Mouse (Mus musculus) liver, embryonic 16.5 days (tissue): ENCODE measurements around the gene Phldb2. TPM values are rescaled to one million over a fixed set of nuclear protein-coding genes. Genes with fewer than 3 reads are reported as not detected.

Experiments
- ATAC-seq: fragments of 200-750 bp; cut with Nextera tagmentation; 2 replicates; pipeline ENCODE4 v1.8.0; 2017; ENCODE audit warnings: low read depth, mild to moderate bottlenecking, moderate number of reproducible peaks, moderate library complexity
- H3K27ac ChIP-seq: fragments of 300-500 bp; sonication (generic); 2 replicates; pipeline ENCODE4 v1.5.1; 2014; ENCODE audit warnings: mild to moderate bottlenecking, low read length
- H3K27me3 ChIP-seq: fragments of 300-500 bp; sonication (generic); 2 replicates; pipeline ENCODE4 v1.6.1; 2014; ENCODE audit warnings: low read depth, low read length, mixed read lengths; ENCODE audit not compliant: control insufficient read depth, insufficient read depth
- H3K36me3 ChIP-seq: fragments of 300-500 bp; sonication (generic); 2 replicates; pipeline ENCODE4 v1.6.1; 2014; ENCODE audit warnings: mild to moderate bottlenecking; ENCODE audit not compliant: control insufficient read depth, insufficient read depth
- H3K4me1 ChIP-seq: fragments of 300-500 bp; sonication (generic); 2 replicates; pipeline ENCODE4 v1.6.1; 2014; ENCODE audit warnings: low read depth, low read length, mixed read lengths; ENCODE audit not compliant: control insufficient read depth
- H3K4me2 ChIP-seq: fragments of 300-500 bp; sonication (generic); 2 replicates; pipeline ENCODE4 v1.6.1; 2014; ENCODE audit warnings: low read depth, low read length, mixed read lengths
- H3K4me3 ChIP-seq: fragments of 300-500 bp; sonication (generic); 2 replicates; pipeline ENCODE4 v1.5.1; 2014; ENCODE audit warnings: low read depth, mild to moderate bottlenecking, low read length
- H3K9ac ChIP-seq: fragments of 300-500 bp; sonication (generic); 2 replicates; pipeline ENCODE4 v1.6.1; 2014; ENCODE audit warnings: low read depth, low read length
- H3K9me3 ChIP-seq: fragments of 300-500 bp; sonication (generic); replicated peaks from 2 replicates; pipeline ENCODE4 v1.6.1; 2016; ENCODE audit warnings: low read length; ENCODE audit not compliant: control insufficient read depth
- WGBS: fragments of 180-500 bp; shearing (Covaris S2); extraction: QIAGEN DNeasy Blood & Tissue Kit; methylation state at CpG from one replicate; pipeline ENCODE4 v1.1.7; 2014; ENCODE audit not compliant: insufficient replicate concordance; 5-methylcytosine and 5-hydroxymethylcytosine counted together
- polyA plus RNA-seq: library from polyadenylated mRNA; unstranded; fragments of >200 nt; fragmentation: Nextera tagmentation; extraction: Ambion mirVana; gene quantifications from 2 replicates; pipeline ENCODE4 v1.2.1, GENCODE M21; 2015

The Phldb2 gene
- polyA plus RNA-seq, 1 experiment from 2014 or later: 15.3 TPM

DNA sequence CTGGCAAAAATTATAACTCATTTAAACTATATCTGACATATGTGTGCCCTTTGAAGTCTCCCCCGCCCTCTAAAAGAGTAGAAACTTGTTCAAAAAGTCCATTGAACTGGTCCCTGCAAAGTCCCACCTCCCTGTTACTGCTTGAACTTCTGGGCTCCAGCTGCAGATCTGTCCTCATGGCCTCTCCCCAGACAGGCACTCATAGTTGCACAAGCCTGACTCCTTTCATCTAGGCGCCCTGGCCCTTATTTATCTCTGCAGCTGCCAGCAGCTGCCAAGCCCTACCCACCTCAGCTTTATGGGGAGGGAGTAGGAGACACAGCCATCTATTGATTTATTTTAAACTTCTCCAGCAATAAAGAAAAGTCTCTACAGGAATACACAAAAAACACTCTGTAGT, 143.2 kb downstream of the Phldb2 start:
- Histone ChIP-seq H3K4me2 (no peak overlapping the region), H3K36me3 (no peaks in the 10 kb centered on the region), H3K4me3 (no peak overlapping the region), H3K4me1 (no peaks in the 10 kb centered on the region; the same call in 1 of the 2 replicates), H3K9ac (no peak overlapping the region), H3K27ac (no peak overlapping the region), H3K27me3 (no peaks in the 10 kb centered on the region), H3K9me3 (no peaks in the 10 kb centered on the region)
- 24% methylated on average over 2 of the region's 2 CpGs for WGBS
- peak; percentile 81 for ATAC-seq

DNA sequence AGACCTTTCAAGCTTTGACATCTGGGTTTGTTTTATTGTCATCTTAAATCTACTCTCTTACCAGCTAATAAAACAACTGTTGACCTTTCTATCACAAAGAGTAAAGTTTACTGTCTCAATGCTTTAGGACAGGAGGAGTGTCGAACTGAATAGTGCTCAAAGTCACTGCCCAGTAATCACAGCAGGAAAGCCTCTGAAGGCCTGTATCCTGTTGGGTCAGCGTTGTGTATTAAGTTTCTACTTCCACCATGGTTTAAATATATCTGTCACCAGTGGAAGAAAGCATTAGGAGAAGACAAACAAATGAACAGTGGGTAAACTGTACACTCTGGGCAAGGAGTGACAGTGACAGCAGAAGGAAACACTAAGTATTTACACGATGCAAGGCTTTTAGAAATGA, 148.7 kb downstream of the Phldb2 start:
- ATAC-seq: no peak
- Histone ChIP-seq H3K27ac (no peak overlapping the region), H3K9ac (no peak overlapping the region), H3K4me1 (no peaks in the 10 kb centered on the region), H3K36me3 (no peaks in the 10 kb centered on the region), H3K9me3 (no peaks in the 10 kb centered on the region), H3K4me3 (no peak overlapping the region), H3K4me2 (no peak overlapping the region), H3K27me3 (no peaks in the 10 kb centered on the region)
- WGBS: 40% methylated on average over 3 of the region's 3 CpGs

DNA sequence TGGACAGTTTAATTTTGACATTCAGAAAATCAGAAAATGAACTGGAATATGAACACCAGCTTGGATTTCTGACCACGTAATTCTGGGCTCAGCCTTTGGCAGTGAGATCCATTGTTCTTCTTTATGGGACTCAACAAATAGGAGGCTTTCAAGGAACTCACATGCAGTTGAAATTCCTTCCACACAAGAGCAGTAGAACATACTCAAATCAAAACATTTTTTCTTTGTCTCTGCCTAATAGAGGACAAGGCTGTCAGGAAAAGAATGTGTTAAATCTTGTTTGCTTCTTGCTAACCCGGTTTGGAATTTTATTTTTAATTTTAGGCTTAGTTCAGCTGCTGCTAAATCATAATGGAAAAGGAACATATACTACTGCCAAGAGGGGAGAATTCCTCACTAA, 153.0 kb downstream of the Phldb2 start:
- no peaks in the 10 kb centered on the region for H3K27me3 ChIP-seq

DNA sequence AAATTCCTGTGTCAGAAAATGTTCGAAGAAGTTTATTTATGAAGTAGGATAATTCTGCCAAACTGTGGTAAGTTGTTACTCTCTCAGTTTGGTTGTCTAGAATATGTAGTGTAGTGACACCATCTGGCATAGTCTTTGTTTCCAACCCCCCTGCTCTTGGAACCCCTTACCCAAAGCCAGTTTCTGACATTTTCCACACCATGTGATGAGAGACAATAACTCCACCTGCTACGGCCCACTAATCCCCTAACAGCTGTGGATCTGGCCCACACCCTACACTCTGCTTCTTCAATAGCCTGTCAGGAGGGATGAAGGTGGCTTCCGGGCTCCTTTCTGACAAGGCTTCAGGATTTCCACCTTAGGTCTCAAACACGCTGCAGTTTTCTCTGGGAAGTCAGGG, 154.2 kb downstream of the Phldb2 start:
- Histone ChIP-seq H3K9ac (no peak overlapping the region), H3K4me2 (no peak overlapping the region), H3K9me3 (no peaks in the 10 kb centered on the region), H3K4me3 (no peak overlapping the region), H3K27ac (no peak overlapping the region), H3K36me3 (no peaks in the 10 kb centered on the region), H3K4me1 (no peaks in the 10 kb centered on the region), H3K27me3 (no peaks in the 10 kb centered on the region)
- no peak for ATAC-seq
- WGBS: 71% methylated on average over 4 of the region's 4 CpGs

More for the DNA sequence above, 153.0 kb downstream of the Phldb2 start:
- Histone ChIP-seq H3K4me2 (no peak overlapping the region), H3K27ac (no peak overlapping the region), H3K9me3 (no peaks in the 10 kb centered on the region), H3K4me1 (no peaks in the 10 kb centered on the region), H3K4me3 (no peak overlapping the region), H3K36me3 (no peaks in the 10 kb centered on the region), H3K9ac (no peak overlapping the region)
- WGBS: 44% methylated on average over 2 of the region's 2 CpGs
- ATAC-seq: no peak

DNA sequence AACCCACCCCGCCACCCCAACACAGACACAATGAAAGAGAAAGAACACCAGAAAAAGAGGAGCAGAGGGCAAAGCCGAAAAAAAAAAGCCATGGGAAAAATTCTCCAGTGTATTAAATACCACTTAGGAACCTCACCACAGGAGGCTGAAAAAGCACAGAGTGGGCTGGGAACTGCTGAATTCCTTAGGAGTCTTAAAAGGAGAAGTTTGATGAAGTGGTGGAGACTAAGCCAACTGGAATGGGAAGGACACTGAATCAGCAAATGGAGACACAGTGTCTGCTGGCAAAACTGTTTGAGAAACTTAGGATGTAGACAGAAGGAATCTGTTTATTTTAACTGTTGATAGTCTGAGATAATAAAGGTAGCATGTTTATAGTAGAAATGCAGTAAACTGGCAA, 154.8 kb downstream of the Phldb2 start:
- H3K36me3 ChIP-seq: no peaks in the 10 kb centered on the region
- H3K27ac ChIP-seq: no peak overlapping the region
- no peaks in the 10 kb centered on the region for H3K27me3 ChIP-seq
- no peak overlapping the region for H3K4me3 ChIP-seq
- 57% methylated on average over 2 of the region's 2 CpGs for WGBS
- ATAC-seq: no peak
- no peaks in the 10 kb centered on the region for H3K4me1 ChIP-seq
- no peak overlapping the region for H3K9ac ChIP-seq
- no peaks in the 10 kb centered on the region for H3K9me3 ChIP-seq
- H3K4me2 ChIP-seq: no peak overlapping the region

DNA sequence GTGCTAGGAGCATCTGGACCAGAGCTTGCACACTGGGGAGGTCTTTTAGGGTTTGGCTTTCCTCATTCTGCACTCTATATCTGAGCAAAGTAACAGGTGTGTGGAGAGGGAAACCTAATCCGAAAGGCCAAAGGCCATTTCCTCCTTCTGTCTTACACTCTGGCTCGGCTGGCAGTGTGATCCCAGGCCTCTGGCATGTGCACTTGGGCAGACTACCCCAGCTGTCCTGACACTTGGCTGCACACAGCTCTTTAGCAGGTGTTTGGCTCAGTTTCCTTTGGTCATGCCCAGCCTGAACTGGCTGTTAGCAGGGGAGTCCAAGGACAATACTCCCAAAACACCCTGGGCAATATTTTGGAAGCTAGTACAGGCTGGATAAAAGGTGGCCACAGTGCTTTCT, 156.6 kb downstream of the Phldb2 start:
- Histone ChIP-seq H3K9ac (no peak overlapping the region), H3K36me3 (no peaks in the 10 kb centered on the region), H3K9me3 (no peaks in the 10 kb centered on the region), H3K4me1 (no peaks in the 10 kb centered on the region), H3K4me2 (no peak overlapping the region), H3K27ac (no peak overlapping the region), H3K4me3 (no peak overlapping the region), H3K27me3 (no peaks in the 10 kb centered on the region)
- ATAC-seq: no peak
- 59% methylated on average over 2 of the region's 2 CpGs for WGBS

- Histone ChIP-seq H3K4me1 (no peaks in the 10 kb centered on the region), H3K4me2 (no peak overlapping the region), H3K36me3 (no peaks in the 10 kb centered on the region), H3K9ac (no peak overlapping the region), H3K4me3 (no peak overlapping the region), H3K9me3 (no peaks in the 10 kb centered on the region), H3K27ac (no peak overlapping the region), H3K27me3 (no peaks in the 10 kb centered on the region)
- WGBS: 23% methylated on average over 5 of the region's 5 CpGs
- ATAC-seq: no peak
Measured at GRCm38 (mm10) chr16:45795188-45795693, 158.2 kb downstream of the Phldb2 start.

DNA sequence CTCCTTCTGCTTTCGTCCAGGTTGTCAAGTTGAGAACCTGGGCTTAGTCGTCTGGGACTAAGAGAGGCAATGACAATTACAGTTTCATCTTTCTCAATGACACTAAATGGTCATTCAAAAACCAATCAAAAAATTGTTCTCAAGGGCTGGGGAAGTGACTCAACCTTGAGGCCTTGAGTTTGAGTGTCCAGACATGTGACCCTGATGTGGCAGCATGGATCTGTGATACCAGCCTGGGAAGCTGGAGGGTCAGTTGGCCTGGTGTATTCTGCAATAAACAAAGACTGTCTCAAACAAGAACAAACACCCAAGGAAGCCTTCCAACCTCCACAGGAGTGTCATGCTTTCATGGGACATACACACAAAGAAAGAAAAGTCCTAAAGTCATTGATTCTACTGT, 160.6 kb downstream of the Phldb2 start:
- Histone ChIP-seq H3K36me3 (no peaks in the 10 kb centered on the region), H3K4me2 (no peak overlapping the region), H3K4me3 (no peak overlapping the region), H3K9me3 (no peaks in the 10 kb centered on the region), H3K4me1 (no peaks in the 10 kb centered on the region), H3K9ac (no peak overlapping the region), H3K27ac (no peak overlapping the region), H3K27me3 (no peaks in the 10 kb centered on the region)
- WGBS: 59% methylated on average over 2 of the region's 2 CpGs
- no peak for ATAC-seq

DNA sequence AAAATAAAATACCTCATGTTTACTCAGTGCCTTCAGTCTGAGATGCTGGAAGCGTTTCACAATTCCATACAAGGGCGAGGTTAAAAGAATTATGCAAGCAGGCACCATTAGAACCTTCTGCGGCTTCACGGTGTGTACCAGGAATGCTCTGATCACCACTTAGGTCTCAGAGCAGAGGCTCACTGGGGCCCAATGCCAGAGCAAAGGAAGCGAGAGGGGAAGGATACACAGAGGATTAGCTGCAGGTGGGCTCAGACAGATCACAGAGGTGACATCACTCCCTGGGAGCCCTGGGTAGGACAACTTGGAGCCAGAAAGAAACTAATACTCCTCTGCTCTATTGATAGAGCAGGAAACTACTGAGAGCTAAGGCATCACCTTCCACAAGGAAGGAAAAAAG, 162.1 kb downstream of the Phldb2 start:
- WGBS: 54% methylated on average over 5 of the region's 5 CpGs
- no peak overlapping the region for H3K9ac ChIP-seq
- H3K9me3 ChIP-seq: no peaks in the 10 kb centered on the region
- no peak overlapping the region for H3K4me2 ChIP-seq
- H3K4me3 ChIP-seq: no peak overlapping the region
- no peaks in the 10 kb centered on the region for H3K36me3 ChIP-seq
- H3K27me3 ChIP-seq: no peaks in the 10 kb centered on the region
- H3K27ac ChIP-seq: no peak overlapping the region
- no peaks in the 10 kb centered on the region for H3K4me1 ChIP-seq
- no peak for ATAC-seq
